Mouse (Mus musculus) ES-E14 (cell line): Measurements from ENCODE around the gene Arhgef39.

Experiments used
- HCFC1 ChIP-seq: IDR thresholded peaks from 2 replicates; pipeline ENCODE4 v1.6.1; 2012; ENCODE audit warnings: low read length, inconsistent platforms, borderline replicate concordance; ENCODE audit not compliant: insufficient read depth
- ZC3H11A ChIP-seq: IDR thresholded peaks from 2 replicates; pipeline ENCODE4 v1.6.1; 2012; ENCODE audit warnings: low read depth, mild to moderate bottlenecking, inconsistent platforms, low read length, borderline replicate concordance

DNA sequence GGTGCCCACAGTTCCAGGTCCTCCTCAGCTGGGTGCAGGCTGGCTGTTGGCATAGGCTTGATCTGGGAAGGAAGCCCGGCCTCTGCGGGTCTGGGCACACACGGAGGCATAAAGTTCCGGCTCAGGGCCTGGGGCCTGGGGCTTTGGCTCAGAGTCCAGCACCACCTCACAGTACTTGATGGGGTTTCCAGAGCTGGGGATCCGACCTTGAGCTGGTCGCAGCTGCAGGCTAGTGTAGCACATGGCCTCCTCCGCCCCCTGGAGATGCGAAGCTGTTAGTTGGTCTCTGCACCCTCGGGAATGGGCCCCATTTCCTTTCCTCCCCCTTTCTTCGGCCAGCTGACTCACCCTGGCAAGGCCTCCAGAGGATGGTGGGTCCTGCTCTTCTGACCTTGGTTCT is 16.9 kb downstream of the Arhgef39 start:
- TF ChIP-seq HCFC1 (no peak), ZC3H11A (no peak)
